Mouse (Mus musculus) midbrain, embryonic 14.5 days (tissue): ENCODE measurements around the gene Nat8f2. TPM values are rescaled to one million over a fixed set of nuclear protein-coding genes. Genes with fewer than 3 reads are reported as not detected.

ENCODE experiments used
- ATAC-seq: fragments of 200-750 bp; cut with Nextera tagmentation; 2 replicates; pipeline ENCODE4 v1.8.0; 2017; ENCODE audit warnings: moderate number of reproducible peaks, moderate library complexity; ENCODE audit not compliant: low FRiP score, low TSS enrichment
- DNase-seq: peaks from one replicate; pipeline ENCODE4 v3.0.0-alpha.2; 2015
- H3K27ac ChIP-seq: fragments of 300-500 bp; sonication (generic); replicated peaks from 2 replicates; pipeline ENCODE4 v1.5.1; 2014; ENCODE audit warnings: mild to moderate bottlenecking, low read depth, low read length, moderate library complexity
- H3K27me3 ChIP-seq: fragments of 300-500 bp; sonication (generic); 2 replicates; pipeline ENCODE4 v1.6.1; 2014; ENCODE audit warnings: low read length, control low read depth, mixed read lengths; ENCODE audit not compliant: control insufficient read depth, insufficient read depth
- H3K36me3 ChIP-seq: fragments of 300-500 bp; sonication (generic); 2 replicates; pipeline ENCODE4 v1.6.1; 2014; ENCODE audit warnings: low read length, control low read depth; ENCODE audit not compliant: control insufficient read depth, insufficient read depth
- H3K4me1 ChIP-seq: fragments of 300-500 bp; sonication (generic); 2 replicates; pipeline ENCODE4 v1.6.1; 2014; ENCODE audit warnings: mild to moderate bottlenecking, antibody characterized with exemption, low read length, control low read depth; ENCODE audit not compliant: control insufficient read depth, insufficient read depth
- H3K4me2 ChIP-seq: fragments of 300-500 bp; sonication (generic); 2 replicates; pipeline ENCODE4 v1.6.1; 2014; ENCODE audit warnings: mild to moderate bottlenecking, low read length, moderate library complexity
- H3K4me3 ChIP-seq: fragments of 300-500 bp; sonication (generic); replicated peaks from 2 replicates; pipeline ENCODE4 v1.5.1; 2014; ENCODE audit warnings: low read depth, low read length
- H3K9ac ChIP-seq: fragments of 300-500 bp; sonication (generic); replicated peaks from 2 replicates; pipeline ENCODE4 v1.6.1; 2014; ENCODE audit warnings: mild to moderate bottlenecking, low read length, moderate library complexity
- H3K9me3 ChIP-seq: fragments of 300-500 bp; sonication (generic); 2 replicates; pipeline ENCODE4 v1.6.1; 2016; ENCODE audit warnings: low read length, control low read depth, mixed read lengths; ENCODE audit not compliant: control insufficient read depth
- WGBS: fragments of 180-500 bp; shearing (Covaris S2); extraction: QIAGEN DNeasy Blood & Tissue Kit; methylation state at CpG from one replicate; pipeline ENCODE4 v1.1.7; 2014; 5-methylcytosine and 5-hydroxymethylcytosine counted together
- polyA plus RNA-seq: library from polyadenylated mRNA; unstranded; fragments of >200 nt; fragmentation: Nextera tagmentation; extraction: Ambion mirVana; gene quantifications from 2 replicates; pipeline ENCODE4 v1.2.1, GENCODE M21; 2014

The Nat8f2 gene
- polyA plus RNA-seq, 1 experiment from 2014 or later, result not detected

- Histone ChIP-seq H3K4me3 (no peak overlapping the region), H3K27ac (no peak overlapping the region), H3K9me3 (no peaks in the 10 kb centered on the region), H3K9ac (no peak overlapping the region), H3K4me2 (no peak overlapping the region), H3K4me1 (no peaks in the 10 kb centered on the region), H3K36me3 (no peaks in the 10 kb centered on the region), H3K27me3 (no peaks in the 10 kb centered on the region)
- no peak for DNase-seq
- ATAC-seq, result no peak
- WGBS, result 88% methylated on average over 4 of the region's 4 CpGs
These were observed 46.7 kb downstream of the Nat8f2 start for GRCm38 (mm10) chr6:85822286-85822685.

DNA sequence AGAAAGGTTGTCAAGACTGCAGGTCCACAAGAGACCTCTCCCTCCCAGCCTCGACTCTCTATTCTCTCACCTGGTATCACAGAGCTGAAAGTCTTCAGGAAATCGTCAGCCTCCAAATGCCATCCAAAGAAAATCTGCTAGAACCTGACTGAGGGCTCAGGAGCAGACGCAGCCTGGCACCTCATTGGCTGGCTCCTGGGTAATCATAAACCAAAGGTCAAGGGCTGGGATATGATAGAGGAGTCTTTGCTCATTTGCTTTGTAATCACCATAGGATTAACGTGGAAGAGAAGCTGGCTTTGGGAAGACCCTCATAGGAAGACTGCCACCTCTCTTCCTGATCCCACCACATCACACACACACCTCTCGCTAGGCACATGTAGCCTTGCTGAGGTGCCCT is 48.1 kb downstream of the Nat8f2 start, which contains the start of the genes Nat8f6 and Nat8f5:
Nat8f6 (minus strand) TSS at position 118 of the 400 bp plus-strand sequence.
Nat8f5 (minus strand) TSS at position 136 of the 400 bp plus-strand sequence.
- Histone ChIP-seq H3K9ac (no peak within 1 kb of the TSS), H3K36me3 (no peaks in the 10 kb centered on the region), H3K4me3 (no peak within 1 kb of the TSS), H3K27ac (no peak within 1 kb of the TSS), H3K4me1 (no peaks in the 10 kb centered on the region), H3K9me3 (no peaks in the 10 kb centered on the region), H3K27me3 (no peaks in the 10 kb centered on the region), H3K4me2 (no peak within 1 kb of the TSS)
- WGBS, result 84% methylated on average over 5 of the region's 5 CpGs
- DNase-seq (no peak), ATAC-seq (no peak)

GRCm38 (mm10) chr6:85818338-85818737 is 50.6 kb downstream of the Nat8f2 start:
- 24% methylated on average over 1 of the region's 1 CpGs for WGBS
- Histone ChIP-seq H3K9ac (no peak overlapping the region), H3K4me2 (no peak overlapping the region), H3K36me3 (no peaks in the 10 kb centered on the region), H3K4me1 (no peaks in the 10 kb centered on the region), H3K27ac (no peak overlapping the region), H3K27me3 (no peaks in the 10 kb centered on the region), H3K9me3 (no peaks in the 10 kb centered on the region), H3K4me3 (no peak overlapping the region)
- no peak for DNase-seq
- no peak for ATAC-seq

Other genes with a start within 250 kb of the Nat8f2 start
- gene Nat8f7, start 156.0 kb downstream of the Nat8f2 start, polyA plus RNA-seq, result not detected in 2 replicates
- gene Nat8f3, start 103.4 kb downstream of the Nat8f2 start, polyA plus RNA-seq, result 0.18 and 0.43 TPM in 2 replicates
- gene Nat8f6, start 48.2 kb downstream of the Nat8f2 start, polyA plus RNA-seq, result not detected in 2 replicates
- 0.30 TPM in 1 of 2 replicates, not detected in the other for gene Nat8f5, start 48.2 kb downstream of the Nat8f2 start, polyA plus RNA-seq
- not detected in 2 replicates for gene Nat8, start 37.1 kb downstream of the Nat8f2 start, polyA plus RNA-seq
- gene Nat8f4, start 35.7 kb upstream of the Nat8f2 start, polyA plus RNA-seq, result 4.1 and 8.6 TPM in 2 replicates
- 49.1 and 50.7 TPM in 2 replicates for gene Tprkb, start 42.7 kb upstream of the Nat8f2 start, polyA plus RNA-seq
- 15.5 and 21.7 TPM in 2 replicates for gene Nat8f1, start 46.5 kb upstream of the Nat8f2 start, polyA plus RNA-seq
- 48.8 and 58.5 TPM in 2 replicates for gene Dusp11, start 92.5 kb upstream of the Nat8f2 start, polyA plus RNA-seq
- not detected in 2 replicates for gene Figla, start 147.0 kb upstream of the Nat8f2 start, polyA plus RNA-seq
- 117 and 136 TPM in 2 replicates for gene Add2, start 159.5 kb upstream of the Nat8f2 start, polyA plus RNA-seq